In the genomic region with DNA sequence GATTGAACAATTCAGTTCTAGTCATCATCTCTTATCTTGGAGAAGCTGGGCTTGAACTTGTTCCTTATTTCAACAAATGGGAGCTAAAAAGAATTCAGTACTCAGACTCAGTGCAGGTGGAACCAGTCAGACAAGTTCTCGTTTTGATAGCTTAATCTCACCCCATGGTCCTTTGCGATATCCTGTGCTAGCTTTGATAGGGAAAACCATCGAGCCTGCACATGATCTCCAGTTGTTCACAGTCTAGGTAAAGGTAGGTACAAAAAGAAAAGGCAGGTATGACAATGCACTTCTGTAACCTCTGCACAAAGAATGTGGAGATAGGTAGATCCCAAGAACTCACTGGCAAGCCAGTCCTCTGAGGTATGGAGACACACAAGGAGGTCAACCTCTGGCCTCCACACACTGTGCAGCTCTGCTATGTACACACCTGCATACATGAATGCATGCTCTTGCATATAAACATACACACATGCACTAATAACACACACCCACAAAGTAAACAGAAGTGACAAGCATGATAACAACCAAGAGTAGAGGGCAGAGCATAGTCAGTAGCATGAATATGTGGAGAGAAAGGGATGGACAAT, we compare ENCODE assay signal across 20 mouse cellular contexts.
DNase-seq lines count a peak whose midpoint lies in the region; ATAC-seq and TF ChIP-seq lines count a peak whose summit lies in the region.
"Had no signal": no experiment of that assay in that cellular context is flagged by ENCODE, and none has a peak within 500 bp of the region (broad histone marks: within the 10 kb centered on the region; RNA-seq: fewer than 3 reads in every experiment).

No protein-coding gene starts in this region.

- peak; percentile 73 for ATAC-seq in intestine, embryonic 14.5 days (replicated peaks; ENCODE audit: low FRiP score, low TSS enrichment, low read depth)
- ATAC-seq in intestine, postnatal 0 days: no peak
- ATAC-seq in stomach, embryonic 15.5 days (ENCODE audit: insufficient read depth, low FRiP score, low read depth): peak; percentile 92
- ATAC-seq: CD4-positive, CD25-positive, alpha-beta regulatory T cell, adult 4 months; forebrain, embryonic 13.5 days; forebrain, postnatal 0 days had no signal

- H3K27ac ChIP-seq in intestine, embryonic 14.5 days (ENCODE audit: low read depth): no peak overlapping the region
- H3K27ac ChIP-seq in intestine, postnatal 0 days (ENCODE audit: low read depth, low read length): no peak overlapping the region
- no peak overlapping the region; the same call in 1 of the 2 replicates for H3K27ac ChIP-seq in stomach, embryonic 15.5 days
- H3K27ac ChIP-seq: embryonic facial prominence, embryonic 10.5 days; forebrain, embryonic 13.5 days; heart, embryonic 13.5 days had no signal

- no peak for TF ChIP-seq CTCF in intestine, postnatal 0 days (IDR thresholded peaks at IDR 0.05; ENCODE audit: low read depth)

- H3K9me3 ChIP-seq in intestine, embryonic 14.5 days (ENCODE audit: control insufficient read depth, low read length): no peaks in the 10 kb centered on the region
- H3K9me3 ChIP-seq in intestine, postnatal 0 days (ENCODE audit: control insufficient read depth): no peaks in the 10 kb centered on the region
- H3K9me3 ChIP-seq in stomach, embryonic 15.5 days: no peaks in the 10 kb centered on the region
- H3K9me3 ChIP-seq: embryonic facial prominence, embryonic 10.5 days; forebrain, embryonic 13.5 days; heart, embryonic 13.5 days had no signal

- no peak overlapping the region for H3K4me2 ChIP-seq in intestine, embryonic 14.5 days (ENCODE audit: low read length)
- H3K4me2 ChIP-seq in intestine, postnatal 0 days (replicated peaks; ENCODE audit: low read depth): no peak overlapping the region
- H3K4me2 ChIP-seq in stomach, embryonic 15.5 days: no peak overlapping the region
- H3K4me2 ChIP-seq: forebrain, embryonic 13.5 days; heart, embryonic 13.5 days had no signal

- no peak overlapping the region for H3K9ac ChIP-seq in intestine, embryonic 14.5 days (ENCODE audit: low read length)
- H3K9ac ChIP-seq in intestine, postnatal 0 days (ENCODE audit: low read depth, low read length): no peak overlapping the region
- H3K9ac ChIP-seq in stomach, embryonic 15.5 days: no peak overlapping the region
- H3K9ac ChIP-seq: forebrain, embryonic 13.5 days; forebrain, postnatal 0 days; heart, embryonic 13.5 days had no signal

- no peak for DNase-seq in intestine, embryonic 14.5 days (ENCODE audit: low spot score)
- DNase-seq in urinary bladder, postnatal 14 days (ENCODE audit: low spot score): peak; percentile 36
- DNase-seq in urinary bladder, postnatal 25 days (ENCODE audit: low spot score): no peak
- no peak for DNase-seq in layer of hippocampus, adult 9-10 months (ENCODE audit: low spot score)
- DNase-seq in left cerebral cortex, adult 9 months (ENCODE audit: low spot score in 2 of 2): no peak
- DNase-seq: adrenal gland, adult 8-10 months; adrenal gland, postnatal 36 days; B cell, adult 2 months; cerebellum, adult 2 months; cerebellum, postnatal 10 days; forebrain, postnatal 0 days; gastrocnemius, postnatal 25 days; heart, postnatal 36 days had no signal

- H3K27me3 ChIP-seq in intestine, embryonic 14.5 days (replicated peaks; ENCODE audit: control insufficient read depth, insufficient read depth, low read length): no peaks in the 10 kb centered on the region
- no peaks in the 10 kb centered on the region for H3K27me3 ChIP-seq in intestine, postnatal 0 days (replicated peaks; ENCODE audit: control insufficient read depth, insufficient read depth, low read length)
- H3K27me3 ChIP-seq in stomach, embryonic 15.5 days (replicated peaks): no peaks in the 10 kb centered on the region
- H3K27me3 ChIP-seq: forebrain, embryonic 13.5 days; heart, embryonic 13.5 days had no signal

- H3K36me3 ChIP-seq in intestine, embryonic 14.5 days (ENCODE audit: control insufficient read depth, insufficient read depth, low read length): no peaks in the 10 kb centered on the region
- H3K36me3 ChIP-seq in intestine, postnatal 0 days (ENCODE audit: control insufficient read depth, insufficient read depth): no peaks in the 10 kb centered on the region
- H3K36me3 ChIP-seq in stomach, embryonic 15.5 days: no peaks in the 10 kb centered on the region
- H3K36me3 ChIP-seq: embryonic facial prominence, embryonic 10.5 days; G1E; heart, embryonic 13.5 days had no signal

- no peaks in the 10 kb centered on the region for H3K4me1 ChIP-seq in intestine, embryonic 14.5 days (replicated peaks; ENCODE audit: control insufficient read depth, insufficient read depth, low read length)
- no peaks in the 10 kb centered on the region for H3K4me1 ChIP-seq in intestine, postnatal 0 days (replicated peaks; ENCODE audit: control insufficient read depth, insufficient read depth, low read length)
- H3K4me1 ChIP-seq in stomach, embryonic 15.5 days: no peaks in the 10 kb centered on the region
- H3K4me1 ChIP-seq: embryonic facial prominence, embryonic 10.5 days; forebrain, embryonic 13.5 days; heart, embryonic 13.5 days had no signal

- WGBS in intestine, embryonic 14.5 days: 70% methylated on average over 3 of the region's 3 CpGs
- WGBS in intestine, postnatal 0 days: 37% methylated on average over 3 of the region's 3 CpGs
- WGBS in stomach, embryonic 15.5 days: 67% methylated on average over 3 of the region's 3 CpGs

- no peak overlapping the region for H3K4me3 ChIP-seq in intestine, embryonic 14.5 days (ENCODE audit: low read depth, low read length)
- no peak overlapping the region for H3K4me3 ChIP-seq in intestine, postnatal 0 days (ENCODE audit: low read depth, low read length)
- H3K4me3 ChIP-seq in stomach, embryonic 15.5 days (replicated peaks): no peak overlapping the region
- H3K4me3 ChIP-seq: embryonic facial prominence, embryonic 10.5 days; forebrain, embryonic 13.5 days; heart, embryonic 13.5 days had no signal
